Mouse (Mus musculus): Measurements from ENCODE around the gene Arhgap1. TPM values are rescaled to one million over a fixed set of nuclear protein-coding genes. Genes with fewer than 3 reads are reported as not detected.

The Arhgap1 gene
- polyA plus RNA-seq, 1 experiment from 2014 or later, result 69.0 TPM

- H3K9ac ChIP-seq, result no peak overlapping the region
- no peak overlapping the region for H3K4me2 ChIP-seq
- H3K4me3 ChIP-seq, result no peak overlapping the region
- H3K27me3 ChIP-seq, result no peaks in the 10 kb centered on the region
- 95% methylated on average over 6 of the region's 6 CpGs for WGBS
- no peaks in the 10 kb centered on the region for H3K4me1 ChIP-seq
- ATAC-seq, result no peak
- no peak overlapping the region for H3K27ac ChIP-seq
- peaks cover 81% of the 10 kb centered on the region for H3K36me3 ChIP-seq (ENCODE audit: poor library complexity, severe bottlenecking)
- H3K9me3 ChIP-seq (replicated peaks), result no peaks in the 10 kb centered on the region
Observed at GRCm38 (mm10) chr2:91670038-91670437, 20.4 kb downstream of the Arhgap1 start.

GRCm38 (mm10) chr2:91673587-91673986, 23.9 kb downstream of the Arhgap1 start:
- Histone ChIP-seq H3K4me1 (no peaks in the 10 kb centered on the region), H3K27ac (no peak overlapping the region), H3K4me2 (no peak overlapping the region), H3K27me3 (no peaks in the 10 kb centered on the region), H3K9ac (no peak overlapping the region), H3K9me3 (replicated peaks) (no peaks in the 10 kb centered on the region), H3K4me3 (no peak overlapping the region), H3K36me3 (ENCODE audit: poor library complexity, severe bottlenecking) (peaks cover 87% of the 10 kb centered on the region)
- ATAC-seq, result no peak
- 89% methylated on average over 2 of the region's 2 CpGs for WGBS

- Histone ChIP-seq H3K4me1 (no peaks in the 10 kb centered on the region), H3K27me3 (no peaks in the 10 kb centered on the region), H3K4me2 (no peak overlapping the region), H3K27ac (no peak overlapping the region), H3K4me3 (no peak overlapping the region), H3K9ac (no peak overlapping the region), H3K36me3 (ENCODE audit: poor library complexity, severe bottlenecking) (peaks cover 87% of the 10 kb centered on the region), H3K9me3 (replicated peaks) (no peaks in the 10 kb centered on the region)
- 91% methylated on average over 5 of the region's 5 CpGs for WGBS
- ATAC-seq, result no peak
Observed at GRCm38 (mm10) chr2:91674895-91675294, 25.2 kb downstream of the Arhgap1 start.

DNA sequence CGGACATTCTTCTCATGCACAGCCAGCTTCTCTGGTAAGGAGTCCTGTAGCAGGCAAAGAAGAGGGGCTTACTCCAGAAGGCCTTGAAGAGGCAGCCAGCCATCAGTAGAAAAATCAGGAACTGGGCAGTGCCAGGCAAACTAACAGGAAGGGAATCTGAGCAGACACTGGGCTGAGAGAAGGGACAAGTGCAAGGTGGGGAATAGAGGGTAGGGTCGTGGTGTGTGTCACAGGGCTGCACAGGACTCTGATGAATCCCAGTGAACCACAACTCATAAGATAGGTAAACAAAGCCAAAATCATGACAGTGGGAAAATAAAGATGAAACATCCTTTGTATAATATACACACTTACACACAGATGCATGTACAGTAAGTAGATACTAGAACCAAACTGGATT, 26.8 kb downstream of the Arhgap1 start:
- Histone ChIP-seq H3K36me3 (ENCODE audit: poor library complexity, severe bottlenecking) (peaks cover 87% of the 10 kb centered on the region), H3K27ac (no peak overlapping the region), H3K4me3 (no peak overlapping the region), H3K27me3 (no peaks in the 10 kb centered on the region), H3K9ac (no peak overlapping the region), H3K4me2 (no peak overlapping the region), H3K9me3 (replicated peaks) (no peaks in the 10 kb centered on the region), H3K4me1 (no peaks in the 10 kb centered on the region)
- WGBS, result 87% methylated on average over 2 of the region's 2 CpGs
- ATAC-seq, result no peak

GRCm38 (mm10) chr2:91676961-91677360, 27.3 kb downstream of the Arhgap1 start:
- H3K9me3 ChIP-seq (replicated peaks), result no peaks in the 10 kb centered on the region
- no peak overlapping the region for H3K4me3 ChIP-seq
- no peak overlapping the region for H3K4me2 ChIP-seq
- peaks cover 87% of the 10 kb centered on the region for H3K36me3 ChIP-seq (ENCODE audit: poor library complexity, severe bottlenecking)
- no peak overlapping the region for H3K9ac ChIP-seq
- ATAC-seq, result no peak
- no peaks in the 10 kb centered on the region for H3K4me1 ChIP-seq
- no peaks in the 10 kb centered on the region for H3K27me3 ChIP-seq
- H3K27ac ChIP-seq, result no peak overlapping the region

DNA sequence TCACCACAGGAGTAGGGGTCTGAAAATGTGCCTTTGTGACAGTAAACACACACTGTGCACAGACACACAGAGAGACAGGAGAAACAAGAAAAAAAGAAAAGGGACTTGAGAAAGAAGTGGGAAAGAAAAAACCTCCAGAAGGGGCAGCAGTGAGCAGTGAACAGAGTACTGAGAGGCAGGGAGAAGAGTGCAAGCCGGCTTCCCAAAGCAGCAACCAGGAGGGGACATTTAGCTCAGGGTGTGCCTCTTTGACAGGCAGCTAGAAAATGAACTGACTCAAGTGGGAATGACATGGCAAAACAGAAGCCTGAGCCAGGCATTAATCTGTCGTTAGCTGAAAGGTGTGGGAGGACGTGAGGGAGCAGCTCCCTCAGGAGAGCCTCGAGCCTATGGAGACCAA, 33.2 kb downstream of the Arhgap1 start:
- Histone ChIP-seq H3K9me3 (replicated peaks) (no peaks in the 10 kb centered on the region), H3K4me1 (no peaks in the 10 kb centered on the region), H3K27me3 (no peaks in the 10 kb centered on the region), H3K27ac (no peak overlapping the region), H3K4me3 (no peak overlapping the region), H3K4me2 (no peak overlapping the region), H3K9ac (no peak overlapping the region), H3K36me3 (ENCODE audit: poor library complexity, severe bottlenecking) (peaks cover 92% of the 10 kb centered on the region)
- WGBS, result 64% methylated on average over 4 of the region's 4 CpGs
- ATAC-seq, result no peak

DNA sequence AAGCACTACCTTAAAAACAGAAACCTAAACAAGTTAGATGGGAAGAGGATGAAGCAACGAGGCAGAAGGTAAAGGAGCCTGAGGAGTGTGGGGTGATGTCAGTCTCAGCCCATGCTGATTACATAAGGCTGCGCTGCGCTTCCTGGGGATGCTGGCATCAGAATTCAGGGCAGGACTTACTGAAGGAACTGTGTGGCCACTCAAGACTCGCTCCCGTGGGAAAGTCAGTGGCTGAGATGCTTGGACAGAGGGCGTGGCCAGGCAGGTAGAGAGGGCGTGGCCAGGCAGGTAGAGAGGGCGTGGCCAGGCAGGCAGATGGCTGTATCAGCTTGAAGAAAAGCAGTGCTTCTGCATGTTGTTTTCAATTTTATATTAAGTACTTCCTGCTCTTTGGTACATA, 34.3 kb downstream of the Arhgap1 start:
- 82% methylated on average over 8 of the region's 8 CpGs for WGBS
- Histone ChIP-seq H3K9me3 (replicated peaks) (no peaks in the 10 kb centered on the region), H3K9ac (no peak overlapping the region), H3K4me3 (no peak overlapping the region), H3K4me2 (no peak overlapping the region), H3K36me3 (ENCODE audit: poor library complexity, severe bottlenecking) (peaks cover 88% of the 10 kb centered on the region), H3K27me3 (no peaks in the 10 kb centered on the region), H3K27ac (no peak overlapping the region), H3K4me1 (no peaks in the 10 kb centered on the region)
- ATAC-seq, result no peak

DNA sequence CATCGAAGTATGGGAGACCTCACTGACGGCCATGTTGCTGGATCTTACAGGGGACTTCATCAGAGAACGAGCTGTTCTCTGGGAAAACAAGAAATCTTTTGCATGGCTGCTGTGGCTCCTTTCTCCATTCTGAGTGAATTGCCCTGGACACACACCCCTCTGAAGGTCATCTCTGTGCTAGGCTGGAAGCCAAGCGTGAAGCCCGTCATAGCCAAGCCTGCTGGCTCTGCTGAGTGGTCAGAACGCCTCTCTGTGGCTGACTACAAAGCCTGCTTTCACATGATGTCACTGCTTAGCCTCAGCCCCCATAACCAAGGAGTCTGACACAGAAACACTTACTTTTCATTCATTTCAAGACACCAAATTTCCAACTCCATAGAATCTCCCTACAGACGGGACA, 39.8 kb downstream of the Arhgap1 start:
- 84% methylated on average over 7 of the region's 7 CpGs for WGBS
- no peaks in the 10 kb centered on the region for H3K27me3 ChIP-seq
- H3K9ac ChIP-seq, result no peak overlapping the region
- no peaks in the 10 kb centered on the region for H3K4me1 ChIP-seq
- peaks cover 56% of the 10 kb centered on the region for H3K36me3 ChIP-seq (ENCODE audit: poor library complexity, severe bottlenecking)
- ATAC-seq, result no peak
- no peak overlapping the region for H3K27ac ChIP-seq
- H3K9me3 ChIP-seq (replicated peaks), result no peaks in the 10 kb centered on the region
- H3K4me2 ChIP-seq, result no peak overlapping the region
- H3K4me3 ChIP-seq, result no peak overlapping the region

DNA sequence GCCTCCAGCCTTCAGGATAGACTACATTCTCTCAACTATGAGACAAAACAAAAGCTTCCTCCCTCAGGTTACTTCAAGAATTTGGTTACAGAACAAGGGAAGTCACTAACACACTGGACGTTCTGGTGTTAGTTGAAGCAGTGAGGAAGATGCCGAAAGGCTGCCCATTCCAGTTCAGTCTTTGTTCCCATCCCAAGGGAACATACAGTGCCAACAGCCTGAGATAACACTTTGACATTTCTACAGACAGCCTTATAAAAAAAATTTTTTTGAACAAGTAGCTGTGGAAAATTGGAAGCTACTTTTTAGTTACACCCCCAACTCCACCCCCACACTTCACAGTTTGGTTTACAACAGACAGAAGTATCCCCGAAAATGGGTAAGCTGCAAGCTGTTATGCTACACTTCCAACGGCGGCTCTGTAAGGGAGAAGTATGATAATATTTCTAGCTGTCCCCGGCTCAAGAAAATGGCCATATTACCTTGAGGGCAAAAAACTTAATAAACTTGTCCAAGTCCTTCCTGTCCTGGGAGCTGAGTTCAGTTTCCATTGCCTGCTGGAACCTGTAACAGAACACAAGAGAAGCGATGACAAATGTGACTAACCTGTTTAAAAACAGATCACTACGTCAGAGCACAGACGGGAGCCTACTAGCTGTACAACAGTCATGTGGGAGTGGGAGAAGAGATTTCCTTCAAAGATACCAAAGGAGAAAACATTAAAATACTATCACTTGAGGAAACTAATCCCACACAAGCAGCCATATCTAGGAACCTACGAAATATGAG, 46.0 kb downstream of the Arhgap1 start:
- 92% methylated on average over 10 of the region's 10 CpGs for WGBS
- no peak for ATAC-seq
- Histone ChIP-seq H3K4me2 (no peak overlapping the region), H3K4me1 (no peaks in the 10 kb centered on the region), H3K27ac (no peak overlapping the region), H3K9me3 (replicated peaks) (no peaks in the 10 kb centered on the region), H3K4me3 (no peak overlapping the region), H3K36me3 (ENCODE audit: poor library complexity, severe bottlenecking) (peaks cover 26% of the 10 kb centered on the region), H3K27me3 (no peaks in the 10 kb centered on the region), H3K9ac (no peak overlapping the region)

DNA sequence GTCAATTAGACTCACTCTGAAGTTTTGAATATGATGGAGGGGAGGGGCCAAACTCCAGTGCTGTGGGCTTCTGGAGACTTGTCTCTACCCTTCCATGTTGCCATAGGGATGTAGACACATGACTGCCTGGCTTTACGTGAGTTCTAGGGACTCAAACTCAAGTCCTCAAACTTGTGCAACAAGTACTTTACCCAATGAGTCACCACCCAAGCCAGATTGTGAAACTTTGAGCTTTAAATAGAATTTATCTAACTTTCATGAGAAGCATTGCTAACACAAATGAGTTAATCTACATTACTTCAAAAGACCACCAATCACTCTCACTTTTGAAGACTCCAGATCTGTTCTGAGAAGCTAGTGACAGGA, 46.5 kb downstream of the Arhgap1 start:
- WGBS, result 94% methylated on average over 1 of the region's 1 CpGs
- Histone ChIP-seq H3K36me3 (ENCODE audit: poor library complexity, severe bottlenecking) (peaks cover 26% of the 10 kb centered on the region), H3K4me2 (no peak overlapping the region), H3K9me3 (replicated peaks) (no peaks in the 10 kb centered on the region), H3K27me3 (no peaks in the 10 kb centered on the region), H3K9ac (no peak overlapping the region), H3K27ac (no peak overlapping the region), H3K4me3 (no peak overlapping the region), H3K4me1 (no peaks in the 10 kb centered on the region)
- ATAC-seq, result no peak

- no peak for ATAC-seq
- H3K4me2 ChIP-seq, result no peak overlapping the region
- no peak overlapping the region for H3K4me3 ChIP-seq
- no peak overlapping the region for H3K9ac ChIP-seq
- no peaks in the 10 kb centered on the region for H3K27me3 ChIP-seq
- H3K36me3 ChIP-seq (ENCODE audit: poor library complexity, severe bottlenecking), result peaks cover 11% of the 10 kb centered on the region; the same call in 1 of the 2 replicates
- no peak overlapping the region for H3K27ac ChIP-seq
- H3K9me3 ChIP-seq (replicated peaks), result no peaks in the 10 kb centered on the region
- WGBS, result 73% methylated on average over 1 of the region's 1 CpGs
- no peaks in the 10 kb centered on the region for H3K4me1 ChIP-seq
Observed at GRCm38 (mm10) chr2:91699225-91699624, 49.6 kb downstream of the Arhgap1 start.

- no peaks in the 10 kb centered on the region for H3K27me3 ChIP-seq
- H3K4me2 ChIP-seq, result no peak overlapping the region
- no peak for ATAC-seq
- 97% methylated on average over 2 of the region's 2 CpGs for WGBS
- H3K4me3 ChIP-seq, result no peak overlapping the region
- H3K36me3 ChIP-seq (ENCODE audit: poor library complexity, severe bottlenecking), result no peaks in the 10 kb centered on the region
- H3K9ac ChIP-seq, result no peak overlapping the region
- H3K4me1 ChIP-seq, result no peaks in the 10 kb centered on the region
- H3K9me3 ChIP-seq (replicated peaks), result no peaks in the 10 kb centered on the region
- no peak overlapping the region for H3K27ac ChIP-seq
Observed at GRCm38 (mm10) chr2:91701366-91701765, 51.7 kb downstream of the Arhgap1 start.

DNA sequence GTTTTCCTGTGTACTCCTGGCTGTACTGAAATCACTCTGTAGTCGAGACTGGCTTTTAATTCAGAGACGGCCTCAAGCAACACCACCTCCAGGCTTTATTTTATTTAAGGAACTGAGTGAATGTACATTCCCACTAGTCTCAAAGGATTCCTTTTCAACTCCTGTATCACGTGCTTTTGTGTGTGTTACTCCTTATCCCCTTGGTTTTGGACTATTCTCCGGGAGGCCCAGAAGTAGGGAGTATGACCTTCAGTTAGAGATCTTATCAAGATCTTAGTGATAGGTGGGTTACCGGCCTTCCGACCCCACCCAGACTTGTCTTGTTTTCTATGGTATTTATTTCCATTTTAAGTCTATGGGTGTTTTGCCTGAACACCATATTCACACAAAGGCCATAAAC, 56.1 kb downstream of the Arhgap1 start:
- Histone ChIP-seq H3K9ac (no peak overlapping the region), H3K4me1 (peaks cover 10% of the 10 kb centered on the region), H3K4me2 (no peak overlapping the region), H3K27me3 (no peaks in the 10 kb centered on the region), H3K4me3 (no peak overlapping the region), H3K27ac (no peak overlapping the region), H3K36me3 (ENCODE audit: poor library complexity, severe bottlenecking) (no peaks in the 10 kb centered on the region), H3K9me3 (replicated peaks) (no peaks in the 10 kb centered on the region)
- 89% methylated on average over 6 of the region's 6 CpGs for WGBS
- no peak for ATAC-seq
